Mouse (Mus musculus) hematopoietic multipotent progenitor cell, adult 10-12 weeks (in vitro differentiated cells): Measurements from ENCODE around the gene Olfr332. TPM values are rescaled to one million over a fixed set of nuclear protein-coding genes. Genes with fewer than 3 reads are reported as not detected.

ENCODE experiments used
- polyA plus RNA-seq: library from polyadenylated mRNA; stranded (reverse); fragments of >175 nt; gene quantifications from 2 replicates; pipeline ENCODE4 v1.2.3, GENCODE M21; 2012; ENCODE audit warnings: low replicate concordance

The Olfr332 gene
- polyA plus RNA-seq, result not detected in 2 replicates

GRCm38 (mm10) chr11:58492455-58492854 lies at the start of gene Olfr332:
Gene Olfr332 (minus strand): TSS chr11:58492555.

GRCm38 (mm10) chr11:58534736-58535135 lies 42.4 kb upstream of the Olfr332 start, which contains the start of gene Olfr330:
Gene Olfr330 (minus strand): TSS chr11:58534836.

GRCm38 (mm10) chr11:58502472-58502871 lies 10.1 kb upstream of the Olfr332 start, which contains the start of gene Olfr331:
Gene Olfr331 (minus strand): TSS chr11:58502572.

GRCm38 (mm10) chr11:58462170-58462569 lies 30.2 kb downstream of the Olfr332 start, which contains the start of gene Olfr30:
Gene Olfr30 (minus strand): TSS chr11:58462270.

GRCm38 (mm10) chr11:58452759-58453158 lies 39.6 kb downstream of the Olfr332 start, which contains the start of gene Lypd9:
Gene Lypd9 (minus strand): TSS chr11:58452923.

Other genes with a start within 250 kb of the Olfr332 start
- 0.19 and 0.25 TPM in 2 replicates for gene 4930438A08Rik, start 217.8 kb downstream of the Olfr332 start, polyA plus RNA-seq
- 9.7 and 23.0 TPM in 2 replicates for gene Zfp692, start 185.5 kb downstream of the Olfr332 start, polyA plus RNA-seq
- 9.4 and 11.8 TPM in 2 replicates for gene Zfp672, start 162.2 kb downstream of the Olfr332 start, polyA plus RNA-seq
- gene Sh3bp5l, start 161.8 kb downstream of the Olfr332 start, polyA plus RNA-seq, result 18.6 and 31.9 TPM in 2 replicates
- not detected in 2 replicates for gene Lypd8, start 113.5 kb downstream of the Olfr332 start, polyA plus RNA-seq
- not detected in 2 replicates for gene 1810065E05Rik, start 71.4 kb downstream of the Olfr332 start, polyA plus RNA-seq
- not detected in 2 replicates for gene Gm12253, start 60.0 kb downstream of the Olfr332 start, polyA plus RNA-seq
- gene Lypd9, start 39.6 kb downstream of the Olfr332 start, polyA plus RNA-seq, result not detected in 2 replicates
- not detected in 2 replicates for gene Olfr30, start 30.3 kb downstream of the Olfr332 start, polyA plus RNA-seq
- not detected in 2 replicates for gene Olfr331, start 10.0 kb upstream of the Olfr332 start, polyA plus RNA-seq
- not detected in 2 replicates for gene Olfr330, start 42.3 kb upstream of the Olfr332 start, polyA plus RNA-seq
- not detected in 2 replicates for gene Olfr329-ps, start 53.9 kb upstream of the Olfr332 start, polyA plus RNA-seq
- not detected in 2 replicates for gene Olfr328, start 63.1 kb upstream of the Olfr332 start, polyA plus RNA-seq
- gene Olfr224, start 78.0 kb upstream of the Olfr332 start, polyA plus RNA-seq, result not detected in 2 replicates
- gene Olfr325, start 85.2 kb upstream of the Olfr332 start, polyA plus RNA-seq, result not detected in 2 replicates
- not detected in 2 replicates for gene Olfr324, start 102.6 kb upstream of the Olfr332 start, polyA plus RNA-seq
- gene 2210407C18Rik, start 123.5 kb upstream of the Olfr332 start, polyA plus RNA-seq, result not detected in 2 replicates
- 0.18 TPM in 1 of 2 replicates, not detected in the other for gene Olfr323, start 137.9 kb upstream of the Olfr332 start, polyA plus RNA-seq
- 0.15 and 5.6 TPM in 2 replicates for gene Trim58, start 147.9 kb upstream of the Olfr332 start, polyA plus RNA-seq
- 0.03 TPM in 1 of 2 replicates, not detected in the other for gene Olfr322, start 166.2 kb upstream of the Olfr332 start, polyA plus RNA-seq
- not detected in 2 replicates for gene Olfr320, start 188.5 kb upstream of the Olfr332 start, polyA plus RNA-seq
- not detected in 2 replicates for gene Olfr319, start 206.6 kb upstream of the Olfr332 start, polyA plus RNA-seq
- gene Olfr318, start 231.5 kb upstream of the Olfr332 start, polyA plus RNA-seq, result not detected in 2 replicates
- not detected in 2 replicates for gene Olfr317, start 246.7 kb upstream of the Olfr332 start, polyA plus RNA-seq